Mouse (Mus musculus) gastrocnemius, postnatal 25 days (tissue): ENCODE measurements around the gene Ncor1. TPM values are rescaled to one million over a fixed set of nuclear protein-coding genes. Genes with fewer than 3 reads are reported as not detected.
"Not testable (repeated sequence)": the region's sequence is repeated elsewhere in the genome, so short reads cannot be mapped to it uniquely, and the experiment has no call there.

Experiments
- DNase-seq: peaks from one replicate; pipeline ENCODE4 v3.0.0; 2022
- total RNA-seq, 2 experiments: library from RNA; stranded (reverse); gene quantifications; 1 replicate in 1 of 2; 2 replicates in 1 of 2; pipeline ENCODE4 v1.2.3; 2021

Gene Ncor1
- total RNA-seq, 2 experiments from 2014 or later, result 114 to 115 TPM

GRCm38 (mm10) chr11:62458780-62459179 is 439 bp upstream of the Ncor1 start:
- DNase-seq, result no peak

GRCm38 (mm10) chr11:62457891-62458270 is 460 bp downstream of the Ncor1 start:
- no peak for DNase-seq

- DNase-seq, result peak; percentile 90
These were observed 975 bp downstream of the Ncor1 start for GRCm38 (mm10) chr11:62457241-62457890.

GRCm38 (mm10) chr11:62456483-62457172 is 1.7 kb downstream of the Ncor1 start:
- peak; percentile 46 for DNase-seq

- DNase-seq, result no peak
These were observed 2.3 kb downstream of the Ncor1 start for GRCm38 (mm10) chr11:62456021-62456482.

- no peak for DNase-seq
These were observed 3.1 kb downstream of the Ncor1 start for GRCm38 (mm10) chr11:62455193-62455592.

GRCm38 (mm10) chr11:62448971-62449370 is 9.4 kb downstream of the Ncor1 start:
- no peak for DNase-seq

- no peak for DNase-seq
These were observed 12.5 kb downstream of the Ncor1 start for GRCm38 (mm10) chr11:62445799-62446198.

- no peak for DNase-seq
These were observed 17.5 kb downstream of the Ncor1 start for GRCm38 (mm10) chr11:62440670-62441315.

- DNase-seq, result no peak
These were observed 26.1 kb downstream of the Ncor1 start for GRCm38 (mm10) chr11:62432211-62432610.

- no peak for DNase-seq
These were observed 31.2 kb downstream of the Ncor1 start for GRCm38 (mm10) chr11:62427105-62427504.

- DNase-seq, result no peak
These were observed 32.1 kb downstream of the Ncor1 start for GRCm38 (mm10) chr11:62426266-62426665.

GRCm38 (mm10) chr11:62424525-62424924 is 33.8 kb downstream of the Ncor1 start:
- no peak for DNase-seq

GRCm38 (mm10) chr11:62415026-62415425 is 43.3 kb downstream of the Ncor1 start:
- no peak for DNase-seq

- DNase-seq, result no peak
These were observed 48.7 kb downstream of the Ncor1 start for GRCm38 (mm10) chr11:62409611-62410010.

GRCm38 (mm10) chr11:62408848-62409247 is 49.5 kb downstream of the Ncor1 start:
- no peak for DNase-seq

GRCm38 (mm10) chr11:62396405-62396804 is 61.9 kb downstream of the Ncor1 start:
- DNase-seq, result no peak

- no peak for DNase-seq
These were observed 70.0 kb downstream of the Ncor1 start for GRCm38 (mm10) chr11:62388331-62388679.

- no peak for DNase-seq
These were observed 70.6 kb downstream of the Ncor1 start for GRCm38 (mm10) chr11:62387608-62388330.

- DNase-seq, result not testable (repeated sequence)
These were observed 81.0 kb downstream of the Ncor1 start for GRCm38 (mm10) chr11:62377202-62377851.

GRCm38 (mm10) chr11:62371776-62372175 is 86.6 kb downstream of the Ncor1 start:
- no peak for DNase-seq

GRCm38 (mm10) chr11:62369924-62370323 is 88.4 kb downstream of the Ncor1 start:
- DNase-seq, result no peak
